Mouse (Mus musculus) adrenal gland, postnatal 36 days (tissue): ENCODE measurements around the gene Disc1. TPM values are rescaled to one million over a fixed set of nuclear protein-coding genes. Genes with fewer than 3 reads are reported as not detected.

Experiments used
- DNase-seq, 2 experiments: peaks; one replicate each; pipeline ENCODE4 v3.0.0; 2021; ENCODE audit warnings: mixed read lengths in 1 of 2
- total RNA-seq, 2 experiments: library from RNA; stranded (reverse); gene quantifications; 2 replicates each; pipeline ENCODE4 v1.2.3; 2021

Disc1 gene
- total RNA-seq, 2 experiments from 2014 or later: 1.2 to 1.8 TPM

DNA sequence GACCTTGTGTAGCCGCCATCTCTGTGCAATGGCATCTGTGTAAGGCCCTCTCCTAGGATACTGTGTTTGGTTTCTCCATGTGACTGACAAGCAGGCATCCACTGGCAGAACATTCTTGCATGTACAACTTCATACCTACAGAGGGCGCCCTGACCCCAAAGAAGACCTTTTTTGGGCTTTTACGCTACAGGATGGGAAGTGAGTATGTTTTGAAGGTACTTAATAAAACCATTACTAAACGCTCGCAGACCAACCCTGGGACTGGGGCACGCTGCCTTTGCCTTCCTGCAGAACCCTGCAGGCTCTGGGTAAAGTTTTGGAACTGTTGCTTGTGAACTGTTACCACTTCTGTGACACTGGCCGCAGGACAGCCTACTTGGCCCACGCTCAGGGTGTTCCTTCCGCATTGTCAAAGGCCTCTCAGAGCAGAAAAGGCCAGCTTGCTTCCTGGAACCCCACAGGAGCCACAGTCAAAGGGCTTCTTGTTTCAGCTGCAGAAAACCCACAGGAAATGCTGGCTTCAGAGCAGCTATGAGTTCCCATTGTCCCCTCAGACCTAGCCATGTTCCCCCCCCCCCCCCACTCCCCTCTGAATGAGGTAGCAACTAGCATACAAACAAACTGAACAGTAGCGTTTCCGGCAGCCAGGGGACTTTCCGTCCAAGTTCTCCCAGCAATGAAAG, 13.1 kb downstream of the Disc1 start:
- DNase-seq: peak; percentile 73

GRCm38 (mm10) chr8:125067596-125067960, 13.6 kb downstream of the Disc1 start:
- DNase-seq: peak; percentile 37 to 64

DNA sequence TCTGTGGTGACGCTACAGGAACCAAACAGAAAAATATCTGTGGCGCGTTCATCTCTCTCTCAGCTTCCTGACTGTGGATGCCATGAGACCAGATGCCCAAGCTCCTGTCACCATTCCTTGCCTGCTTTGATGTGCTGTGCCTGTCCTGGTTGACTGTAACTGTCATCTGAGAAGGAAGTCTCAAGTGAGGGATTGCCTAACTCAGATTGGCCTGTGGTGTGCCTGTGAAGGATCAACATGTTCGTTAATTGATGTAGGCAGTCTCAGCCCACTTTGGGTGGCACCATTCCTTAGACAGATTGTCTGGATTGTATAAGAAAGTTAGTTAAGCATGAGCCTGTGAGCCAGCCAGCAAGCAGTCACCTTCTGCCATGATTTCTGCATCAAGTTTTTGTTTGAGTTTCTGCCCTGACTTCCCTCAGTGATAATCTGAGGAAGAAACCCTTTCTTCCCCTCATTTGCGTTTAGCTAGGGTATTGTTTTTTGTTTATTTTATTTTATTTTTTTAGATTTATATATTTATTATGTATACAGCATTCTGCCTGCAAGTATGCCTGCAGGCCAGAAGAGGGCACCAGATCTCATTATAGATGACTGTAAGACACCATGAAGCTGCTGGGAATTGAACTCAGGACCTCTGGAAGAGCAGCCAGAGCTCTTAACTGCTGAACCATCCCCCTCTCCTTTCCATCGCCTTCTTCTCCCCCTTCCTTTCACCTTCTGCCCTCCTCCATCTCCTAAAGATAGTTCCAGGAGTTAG, 14.3 kb downstream of the Disc1 start:
- DNase-seq: no peak

DNA sequence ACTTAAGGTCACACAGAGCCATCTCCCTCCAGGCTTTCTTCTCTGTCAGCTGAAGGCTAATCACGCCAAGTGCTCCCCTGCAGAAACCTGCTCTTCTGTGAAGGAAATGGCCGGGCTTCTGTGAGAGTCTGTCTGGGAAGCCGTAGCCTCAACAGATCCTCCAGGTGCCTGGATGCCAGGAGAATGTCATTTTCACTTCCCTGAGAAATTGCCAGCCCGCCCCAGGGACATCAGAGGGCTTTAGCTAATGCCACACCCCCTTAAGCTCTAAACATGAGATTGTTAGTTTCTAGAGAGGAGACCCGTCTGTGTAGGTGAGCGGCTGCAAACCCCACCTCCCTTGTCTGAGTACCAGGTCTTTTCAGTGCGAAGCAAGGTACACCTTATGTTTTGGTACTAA, 15.3 kb downstream of the Disc1 start:
- no peak for DNase-seq

GRCm38 (mm10) chr8:125069733-125070132, 15.7 kb downstream of the Disc1 start:
- DNase-seq: no peak

DNA sequence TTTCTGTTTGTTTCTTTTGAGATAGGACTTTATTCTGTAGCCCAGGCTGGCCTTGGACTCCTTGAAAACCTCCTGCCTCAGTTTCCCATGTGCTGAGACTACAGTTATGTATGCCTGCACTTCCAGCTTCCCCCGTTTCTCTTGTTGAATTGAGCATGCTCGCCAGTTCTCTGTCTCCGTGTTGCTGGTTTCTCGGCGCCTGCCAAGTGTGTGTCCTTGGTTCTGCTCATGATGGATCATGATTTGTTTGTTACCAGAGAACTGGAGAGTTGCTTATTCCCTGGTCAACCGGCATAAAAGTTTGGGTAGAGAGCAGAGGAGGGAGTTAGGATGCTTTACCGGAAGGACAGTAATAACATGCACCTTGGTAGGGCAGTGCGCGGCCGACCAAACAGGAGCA, 20.1 kb downstream of the Disc1 start:
- DNase-seq: peak; percentile 74 to 79

- DNase-seq: peak; percentile 46 to 69
Measured at GRCm38 (mm10) chr8:125074581-125074980, 20.6 kb downstream of the Disc1 start.

DNA sequence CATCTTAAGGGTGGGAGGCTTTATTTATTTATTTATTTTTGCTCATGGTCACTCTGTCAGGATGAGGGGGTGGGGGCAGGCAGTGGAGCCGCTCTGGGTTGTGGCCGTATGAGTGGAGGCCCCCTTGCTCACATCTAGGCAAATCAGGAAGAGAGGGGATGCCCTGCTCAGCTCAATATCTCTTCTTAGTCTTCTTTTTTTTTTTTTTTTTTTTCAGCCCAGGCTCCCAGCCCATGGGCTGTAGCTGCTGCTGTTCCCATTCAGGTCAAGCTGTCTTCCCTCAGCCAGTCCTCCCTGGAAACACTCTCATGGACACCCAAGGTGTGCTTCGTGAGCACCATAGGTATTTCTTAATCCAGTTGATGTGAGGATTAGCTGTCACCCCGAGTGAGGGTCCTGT, 21.4 kb downstream of the Disc1 start:
- no peak for DNase-seq

- no peak for DNase-seq
Measured at GRCm38 (mm10) chr8:125077326-125077725, 23.3 kb downstream of the Disc1 start.

- peak; percentile 80 to 87 for DNase-seq
Measured at GRCm38 (mm10) chr8:125078771-125079384, 24.9 kb downstream of the Disc1 start.

DNA sequence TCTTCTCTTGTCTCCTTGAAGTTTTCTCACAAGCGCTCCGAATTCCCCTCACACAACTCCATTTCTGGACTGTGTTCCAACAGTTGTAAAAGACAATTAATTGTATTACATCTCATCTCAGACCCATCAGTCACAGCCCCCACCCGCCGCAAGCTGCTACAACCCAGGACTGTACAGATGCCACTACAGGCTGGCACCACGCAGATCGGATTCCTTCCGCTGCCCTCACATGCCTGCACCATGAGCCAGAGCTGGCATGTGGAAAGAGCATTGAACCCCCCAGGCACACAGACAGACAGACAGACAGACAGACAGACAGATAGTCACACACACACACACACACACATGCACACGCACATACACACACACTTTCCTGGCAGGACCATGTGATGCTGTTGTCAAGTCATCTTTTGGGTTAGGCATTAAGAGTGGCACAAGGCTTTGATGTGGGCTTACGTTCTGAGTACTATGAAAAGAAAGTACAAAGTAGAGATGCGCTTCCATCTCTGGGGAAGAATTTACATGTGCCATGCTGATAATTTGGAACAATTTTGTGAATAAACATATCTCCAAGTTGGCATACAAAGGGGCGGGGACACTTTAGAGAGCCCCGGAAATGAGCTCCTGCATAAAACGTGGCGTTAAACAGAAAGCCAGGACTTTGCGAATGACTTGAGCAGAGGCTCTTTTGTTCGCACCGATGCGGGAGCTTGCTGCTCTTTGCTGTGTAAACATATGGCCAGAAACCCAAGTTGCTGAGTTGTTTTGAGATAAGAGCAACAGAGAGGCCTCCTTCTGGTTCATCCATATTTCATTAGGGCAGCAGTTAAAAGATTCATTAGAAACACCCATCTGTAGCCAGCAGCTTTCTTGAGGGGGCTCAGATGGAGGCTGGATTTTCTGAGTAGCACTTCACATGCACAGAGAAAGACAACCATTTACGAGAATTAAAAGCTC, 26.7 kb downstream of the Disc1 start:
- no peak for DNase-seq

- peak; percentile 79 to 82 for DNase-seq
Measured at GRCm38 (mm10) chr8:125083746-125084145, 29.8 kb downstream of the Disc1 start.

DNA sequence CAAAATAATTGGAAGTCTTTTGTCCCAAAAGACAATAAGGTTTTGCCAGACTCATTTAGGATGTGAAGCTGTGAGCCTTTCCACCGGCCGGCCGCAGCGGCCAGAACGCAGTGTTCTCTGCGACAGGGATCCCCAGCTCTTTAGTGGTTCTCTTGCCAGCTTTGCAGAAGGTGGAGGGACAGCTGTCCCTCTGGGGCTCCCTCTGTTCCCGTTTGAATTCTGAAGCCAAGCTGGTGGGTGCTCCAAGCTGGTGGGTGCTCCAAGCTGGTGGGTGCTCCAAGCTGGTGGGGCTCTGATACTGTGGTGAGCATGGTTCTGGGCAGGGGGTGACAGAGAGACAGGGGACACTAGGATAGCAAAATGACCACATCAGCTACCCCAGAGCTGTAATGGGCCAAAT, 30.5 kb downstream of the Disc1 start:
- no peak for DNase-seq

- DNase-seq: peak; percentile 63 to 70
Measured at GRCm38 (mm10) chr8:125090889-125091740, 37.1 kb downstream of the Disc1 start.

- no peak for DNase-seq
Measured at GRCm38 (mm10) chr8:125097140-125097539, 43.1 kb downstream of the Disc1 start.

- peak; percentile 78 to 84 for DNase-seq
Measured at GRCm38 (mm10) chr8:125098050-125098449, 44.1 kb downstream of the Disc1 start.

DNA sequence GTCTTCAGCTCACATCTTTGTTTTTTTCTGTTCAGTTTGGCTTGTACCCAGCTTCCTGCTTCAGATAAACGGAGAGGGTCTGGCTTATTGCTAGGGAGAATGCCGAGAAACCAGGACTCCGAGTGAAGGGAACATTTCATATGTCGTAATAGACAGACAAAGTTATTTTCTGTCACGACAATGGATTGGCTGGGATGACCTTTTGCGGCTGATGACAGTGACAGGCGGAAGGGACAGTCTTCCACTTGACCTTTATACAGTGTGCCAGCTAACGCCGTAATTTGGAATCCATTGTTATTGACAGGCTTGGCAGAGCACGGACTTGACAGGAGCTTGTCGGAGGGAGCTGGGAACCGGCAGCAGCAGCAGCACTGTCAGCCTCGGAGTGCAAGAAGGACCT, 48.3 kb downstream of the Disc1 start:
- peak; percentile 44 to 65 for DNase-seq

- no peak for DNase-seq
Measured at GRCm38 (mm10) chr8:125113171-125113570, 59.2 kb downstream of the Disc1 start.

DNA sequence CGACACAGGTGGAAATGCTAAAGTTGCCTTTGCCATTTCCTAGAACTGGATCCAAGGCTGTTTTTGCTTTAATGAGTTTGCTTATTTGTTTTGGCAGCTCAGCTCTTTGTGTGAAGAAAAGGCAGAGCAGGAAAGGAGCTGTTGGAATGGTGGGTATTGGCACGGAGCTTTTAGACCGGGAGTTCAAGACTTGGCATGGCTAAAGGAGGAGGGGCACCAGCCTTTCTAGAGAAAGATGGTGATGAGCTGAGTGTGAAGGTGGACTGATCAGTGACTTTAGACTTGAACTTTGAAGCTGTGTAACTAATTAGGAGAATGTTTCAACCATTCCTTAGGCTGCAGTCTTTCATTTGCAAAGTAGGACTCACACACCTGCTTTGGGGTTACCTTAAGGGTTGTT, 59.8 kb downstream of the Disc1 start:
- DNase-seq: no peak

DNA sequence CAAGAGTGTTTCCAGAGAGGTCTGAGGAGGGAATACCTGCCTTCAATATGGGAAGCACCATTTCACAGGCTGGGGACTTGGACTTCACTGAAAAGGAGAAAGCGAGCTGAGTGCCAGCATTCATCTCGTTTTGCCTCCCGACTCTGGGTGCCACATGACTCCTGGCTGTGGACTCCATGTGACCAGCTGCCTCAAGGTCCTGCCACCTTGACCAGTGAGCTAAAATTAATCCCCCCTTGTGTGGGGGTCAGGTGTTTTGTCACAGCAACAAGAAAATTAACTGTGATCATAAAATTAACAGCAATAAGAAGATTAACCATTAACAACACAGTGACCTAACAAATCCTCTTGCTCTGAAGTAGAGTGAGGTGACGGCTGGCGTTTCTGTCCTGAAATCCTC, 61.3 kb downstream of the Disc1 start:
- no peak for DNase-seq

DNA sequence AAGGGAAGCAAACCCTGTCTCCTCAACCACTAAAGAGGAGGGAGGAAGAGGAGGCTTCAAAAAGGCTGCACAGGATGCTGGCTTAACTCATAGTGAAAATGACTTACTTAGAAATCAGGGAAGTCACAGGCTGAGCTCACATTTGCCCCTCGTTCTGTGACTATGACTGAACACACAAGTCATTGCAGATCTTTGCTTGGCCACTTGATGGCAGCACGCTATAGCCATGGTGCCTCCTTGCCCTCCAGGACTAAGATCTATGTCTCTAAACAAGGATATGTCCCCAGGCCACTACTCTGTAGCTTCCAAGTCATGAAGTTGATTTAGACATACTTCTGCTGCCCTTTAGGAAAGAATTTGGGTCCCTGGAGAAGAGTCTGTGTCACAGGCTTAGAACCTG, 62.6 kb downstream of the Disc1 start:
- DNase-seq: peak; percentile 62 to 72
